Mouse (Mus musculus) embryonic facial prominence, embryonic 11.5 days (tissue): ENCODE results near the gene Ttc39b. TPM values are rescaled to one million over a fixed set of nuclear protein-coding genes. Genes with fewer than 3 reads are reported as not detected.
A peak's percentile ranks its signal among the peaks of the same experiment; 100 is the strongest.

ENCODE experiments used
- ATAC-seq: fragments of 200-750 bp; cut with Nextera tagmentation; replicated peaks from 2 replicates; pipeline ENCODE4 v1.8.0; 2017; ENCODE audit warnings: low read depth; ENCODE audit not compliant: insufficient number of reproducible peaks, low FRiP score, low TSS enrichment
- DNase-seq: peaks from one replicate; pipeline ENCODE4 v3.0.0-alpha.2; 2015; ENCODE audit warnings: low spot score
- H3K27ac ChIP-seq: fragments of 300-500 bp; sonication (generic); replicated peaks from 2 replicates; pipeline ENCODE4 v1.5.1; 2014; ENCODE audit warnings: mild to moderate bottlenecking, low read depth, low read length, control low read depth
- H3K27me3 ChIP-seq: fragments of 300-500 bp; sonication (generic); 2 replicates; pipeline ENCODE4 v1.6.1; 2014; ENCODE audit warnings: mild to moderate bottlenecking, low read length, moderate library complexity, mixed read lengths; ENCODE audit not compliant: control insufficient read depth, insufficient read depth
- H3K36me3 ChIP-seq: fragments of 300-500 bp; sonication (generic); replicated peaks from 2 replicates; pipeline ENCODE4 v1.6.1; 2014; ENCODE audit warnings: low read depth, mild to moderate bottlenecking, low read length, moderate library complexity, mixed read lengths; ENCODE audit not compliant: control insufficient read depth, insufficient read depth
- H3K4me1 ChIP-seq: fragments of 300-500 bp; sonication (generic); 2 replicates; pipeline ENCODE4 v1.6.1; 2014; ENCODE audit warnings: low read length, mixed read lengths; ENCODE audit not compliant: control insufficient read depth, insufficient read depth
- H3K4me2 ChIP-seq: fragments of 300-500 bp; sonication (generic); 2 replicates; pipeline ENCODE4 v1.6.1; 2014; ENCODE audit warnings: low read depth, mild to moderate bottlenecking, control low read depth, low read length, moderate library complexity
- H3K4me3 ChIP-seq: fragments of 300-500 bp; sonication (generic); 2 replicates; pipeline ENCODE4 v1.5.1; 2014; ENCODE audit warnings: low read depth, low read length, control low read depth
- H3K9ac ChIP-seq: fragments of 300-500 bp; sonication (generic); replicated peaks from 2 replicates; pipeline ENCODE4 v1.6.1; 2014; ENCODE audit warnings: mild to moderate bottlenecking, control low read depth, low read length
- H3K9me3 ChIP-seq: fragments of 300-500 bp; sonication (generic); replicated peaks from 2 replicates; pipeline ENCODE4 v1.6.1; 2016; ENCODE audit warnings: mild to moderate bottlenecking, low read length, inconsistent platforms, mixed read lengths; ENCODE audit not compliant: control insufficient read depth
- WGBS: fragments of 180-500 bp; shearing (Covaris S2); extraction: QIAGEN DNeasy Blood & Tissue Kit; methylation state at CpG from one replicate; pipeline ENCODE4 v1.1.7; 2014; 5-methylcytosine and 5-hydroxymethylcytosine counted together
- polyA plus RNA-seq: library from polyadenylated mRNA; unstranded; fragments of >200 nt; fragmentation: Nextera tagmentation; extraction: Ambion mirVana; gene quantifications from 2 replicates; pipeline ENCODE4 v1.2.1, GENCODE M21; 2014

Gene Ttc39b
- polyA plus RNA-seq, 1 experiment from 2014 or later = 3.1 TPM

DNA sequence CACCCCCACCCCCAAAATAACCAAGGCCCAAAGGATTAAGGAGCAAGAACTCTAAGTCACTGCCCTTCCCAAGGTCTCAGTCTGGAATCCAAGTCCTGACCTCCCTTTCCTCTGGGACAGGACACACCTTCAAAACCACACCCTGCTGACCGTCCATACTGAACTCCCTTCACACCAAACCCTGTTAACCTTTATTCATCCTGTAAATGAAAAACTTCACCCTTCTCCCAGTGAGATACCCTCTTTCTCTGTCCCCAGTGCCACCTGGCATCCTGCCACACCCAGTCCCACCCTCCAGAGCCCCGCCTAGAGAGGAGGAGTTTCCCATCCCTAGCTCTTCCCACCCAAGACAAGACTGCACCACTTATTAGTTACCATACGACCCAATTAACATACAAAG, 7.3 kb downstream of the Ttc39b start:
- Histone ChIP-seq H3K27ac (no peak overlapping the region), H3K36me3 (no peaks in the 10 kb centered on the region), H3K4me3 (no peak overlapping the region), H3K27me3 (no peaks in the 10 kb centered on the region), H3K9me3 (no peaks in the 10 kb centered on the region), H3K4me1 (no peaks in the 10 kb centered on the region), H3K9ac (no peak overlapping the region), H3K4me2 (no peak overlapping the region)
- DNase-seq (no peak), ATAC-seq (no peak)
- 73% methylated on average over 3 of the region's 3 CpGs for WGBS

DNA sequence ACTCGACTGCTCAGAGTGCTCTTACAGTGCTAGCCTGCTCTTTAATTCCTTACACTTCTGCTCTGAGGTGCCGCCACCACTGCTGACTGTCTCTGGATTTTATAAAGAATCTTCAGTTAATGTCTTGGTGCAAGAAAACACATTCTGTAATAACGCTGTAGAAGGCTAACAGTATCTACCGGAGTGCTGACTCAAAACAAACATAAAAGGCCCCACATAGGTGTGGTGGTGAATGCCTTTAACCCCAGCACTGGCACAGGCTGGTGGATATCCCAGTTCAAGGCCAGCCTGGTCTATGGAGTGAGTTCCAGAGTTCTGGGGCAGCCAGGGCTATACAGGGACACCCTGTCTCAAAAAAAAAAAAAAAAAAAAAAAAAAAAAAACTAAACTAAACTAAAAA, 8.1 kb downstream of the Ttc39b start:
- Histone ChIP-seq H3K4me3 (no peak overlapping the region), H3K36me3 (no peaks in the 10 kb centered on the region), H3K4me1 (no peaks in the 10 kb centered on the region), H3K27me3 (no peaks in the 10 kb centered on the region), H3K4me2 (no peak overlapping the region), H3K9ac (no peak overlapping the region), H3K9me3 (no peaks in the 10 kb centered on the region), H3K27ac (no peak overlapping the region)
- WGBS = 71% methylated on average over 4 of the region's 4 CpGs
- no peak for ATAC-seq
- no peak for DNase-seq

DNA sequence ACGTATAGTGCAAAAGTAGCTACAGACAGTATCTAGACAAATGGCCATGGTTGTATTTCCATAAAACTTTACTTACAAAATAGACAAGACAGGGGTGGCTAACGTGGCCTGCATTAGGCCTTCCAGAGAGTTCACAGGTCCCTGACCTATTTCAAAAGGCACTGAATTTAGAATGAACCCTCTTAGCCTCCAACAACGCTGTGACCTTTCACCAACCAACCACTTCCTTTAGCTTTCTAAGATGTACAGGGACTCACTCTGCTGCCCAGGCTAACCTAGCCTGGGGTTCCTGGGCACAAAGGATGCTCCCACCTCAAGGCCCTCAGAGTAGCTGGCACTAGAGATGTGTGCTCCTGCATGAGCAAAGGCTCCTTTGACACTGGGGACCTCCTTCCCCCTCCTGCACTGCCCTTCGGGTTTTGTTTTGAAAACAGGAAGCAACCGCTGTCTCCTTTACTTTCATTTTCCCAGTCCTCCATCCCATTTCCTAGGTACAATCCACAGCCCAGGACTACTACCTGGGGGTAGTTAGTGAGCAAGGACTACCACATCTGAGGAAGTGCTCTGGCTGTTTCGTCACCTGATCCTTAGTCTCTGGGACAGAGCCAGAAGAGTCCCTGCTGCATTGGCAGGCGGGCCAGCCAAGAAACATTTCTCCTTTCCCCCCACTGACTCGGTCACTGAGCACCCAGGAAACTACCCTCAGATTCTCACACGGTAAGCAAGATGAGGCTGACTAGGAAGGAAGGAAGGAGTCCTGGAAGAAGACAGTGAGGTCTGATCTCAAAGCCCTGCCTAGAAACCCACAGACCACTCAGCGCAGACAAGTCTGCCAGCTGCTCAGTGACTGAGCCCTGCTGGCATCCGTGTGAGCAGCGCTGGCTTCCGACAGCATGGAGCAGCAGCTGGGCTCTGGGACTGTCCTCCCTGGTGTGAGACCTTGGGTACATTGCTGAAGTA, 8.9 kb downstream of the Ttc39b start:
- H3K27ac ChIP-seq = no peak overlapping the region
- no peak overlapping the region for H3K9ac ChIP-seq
- H3K36me3 ChIP-seq = no peaks in the 10 kb centered on the region
- H3K27me3 ChIP-seq = no peaks in the 10 kb centered on the region
- no peaks in the 10 kb centered on the region for H3K9me3 ChIP-seq
- no peak overlapping the region for H3K4me2 ChIP-seq
- 50% methylated on average over 13 of the region's 13 CpGs for WGBS
- H3K4me3 ChIP-seq = no peak overlapping the region
- 0 out of 2 replicates have a peak, but pooled peaks have one; percentile 39 for ATAC-seq
- no peak for DNase-seq
- no peaks in the 10 kb centered on the region for H3K4me1 ChIP-seq

DNA sequence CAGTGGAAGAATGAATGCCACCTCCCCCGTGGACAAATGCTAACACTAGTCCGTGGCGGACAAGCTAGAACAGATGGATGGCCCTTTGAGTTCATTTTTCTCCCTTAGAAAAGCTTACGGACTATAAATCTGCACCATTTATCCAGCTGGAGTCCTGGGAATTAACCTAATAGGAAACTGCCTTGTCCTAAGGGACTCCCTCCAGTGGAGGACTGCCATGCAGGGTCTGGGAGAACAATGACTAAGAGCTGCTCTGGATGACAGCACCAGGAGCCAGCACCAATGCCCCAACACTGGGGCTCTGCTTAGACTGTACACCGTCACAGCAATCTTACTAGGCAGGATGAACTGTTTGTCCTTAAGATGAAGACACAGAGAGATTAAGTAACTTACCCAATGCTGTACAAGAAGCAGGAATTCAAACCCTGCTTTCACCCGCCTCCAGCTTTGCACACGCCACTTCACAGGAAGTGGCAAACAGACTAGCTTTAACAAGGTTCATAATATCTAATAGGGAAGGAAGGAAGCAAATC, 9.7 kb downstream of the Ttc39b start:
- H3K9me3 ChIP-seq = no peaks in the 10 kb centered on the region
- no peaks in the 10 kb centered on the region for H3K27me3 ChIP-seq
- no peak overlapping the region for H3K4me2 ChIP-seq
- ATAC-seq (no peak), DNase-seq (no peak)
- H3K4me3 ChIP-seq = no peak overlapping the region
- 83% methylated on average over 7 of the region's 7 CpGs for WGBS
- H3K9ac ChIP-seq = no peak overlapping the region
- no peaks in the 10 kb centered on the region for H3K36me3 ChIP-seq
- H3K27ac ChIP-seq = no peak overlapping the region
- no peaks in the 10 kb centered on the region for H3K4me1 ChIP-seq

DNA sequence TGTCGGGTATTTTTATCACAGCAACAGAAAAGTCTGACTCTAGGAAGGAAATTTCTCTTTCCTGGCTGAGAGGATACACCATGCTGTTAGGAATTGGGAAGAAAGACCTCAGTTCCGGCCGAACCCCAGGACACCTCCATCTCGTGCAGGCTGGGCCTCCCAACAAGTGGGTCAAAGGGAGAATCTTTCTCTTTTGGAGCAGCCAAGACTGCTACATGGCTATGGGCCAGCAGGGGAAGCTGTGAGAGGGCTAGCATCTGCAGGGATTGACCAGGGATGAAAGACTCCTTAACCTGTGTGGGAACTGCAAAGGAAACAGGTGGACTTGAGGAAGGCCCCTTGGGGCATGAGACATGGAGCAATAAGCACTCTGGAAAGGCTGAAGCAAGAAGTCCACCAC, 11.7 kb downstream of the Ttc39b start:
- Histone ChIP-seq H3K9me3 (no peaks in the 10 kb centered on the region), H3K4me2 (no peak overlapping the region), H3K27me3 (no peaks in the 10 kb centered on the region), H3K4me1 (no peaks in the 10 kb centered on the region), H3K27ac (no peak overlapping the region), H3K9ac (no peak overlapping the region), H3K4me3 (no peak overlapping the region), H3K36me3 (no peaks in the 10 kb centered on the region)
- DNase-seq = no peak
- ATAC-seq = no peak
- WGBS = 78% methylated on average over 4 of the region's 4 CpGs

DNA sequence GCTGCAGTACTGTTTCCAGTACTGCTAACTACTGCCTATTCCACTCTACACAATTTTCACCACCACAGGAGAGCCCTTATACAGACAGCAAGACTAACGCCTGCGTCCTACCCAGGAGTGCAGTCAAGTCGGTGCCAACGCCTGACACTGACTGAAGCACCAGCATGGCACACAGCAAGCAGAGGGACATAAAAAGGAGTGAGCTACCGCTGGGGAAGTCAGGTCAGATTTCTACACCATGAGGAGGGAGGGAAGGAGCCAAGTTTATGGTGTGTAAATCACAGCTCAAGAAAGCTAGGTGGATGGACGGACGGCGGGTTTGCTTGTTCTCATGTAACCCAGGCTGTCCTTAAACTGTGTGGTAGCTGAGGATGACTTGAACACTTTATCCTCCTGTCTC, 12.6 kb downstream of the Ttc39b start:
- 82% methylated on average over 8 of the region's 8 CpGs for WGBS
- Histone ChIP-seq H3K27me3 (no peaks in the 10 kb centered on the region), H3K27ac (no peak overlapping the region), H3K4me2 (no peak overlapping the region), H3K4me3 (no peak overlapping the region), H3K4me1 (no peaks in the 10 kb centered on the region), H3K36me3 (no peaks in the 10 kb centered on the region), H3K9ac (no peak overlapping the region), H3K9me3 (no peaks in the 10 kb centered on the region)
- ATAC-seq = no peak
- DNase-seq = no peak

DNA sequence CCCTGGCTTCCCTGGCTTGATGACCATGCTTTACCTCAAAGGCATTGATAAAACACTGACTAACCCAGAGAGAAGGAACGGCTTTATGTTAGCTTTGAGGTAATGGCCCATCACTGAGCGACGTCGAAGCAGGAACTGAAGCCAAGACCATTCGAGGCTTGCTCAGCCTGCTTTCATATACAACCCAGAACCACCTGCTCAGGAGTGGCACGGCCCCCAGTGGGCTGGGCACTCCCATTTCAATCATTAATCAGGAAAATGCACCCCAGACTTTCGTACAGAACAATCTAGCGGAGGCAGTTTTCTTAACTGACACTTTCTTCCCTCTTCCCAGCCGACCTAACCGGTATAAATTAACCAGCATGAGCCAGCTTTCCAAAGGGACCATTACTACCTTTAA, 13.1 kb downstream of the Ttc39b start:
- whole genome bisulfite sequencing = 91% methylated on average over 10 of the region's 10 CpGs
- Histone ChIP-seq H3K4me3 (no peak overlapping the region), H3K4me1 (no peaks in the 10 kb centered on the region), H3K36me3 (no peaks in the 10 kb centered on the region), H3K4me2 (no peak overlapping the region), H3K27ac (no peak overlapping the region), H3K9me3 (no peaks in the 10 kb centered on the region), H3K9ac (no peak overlapping the region), H3K27me3 (no peaks in the 10 kb centered on the region)
- ATAC-seq = no peak
- no peak for DNase-seq

DNA sequence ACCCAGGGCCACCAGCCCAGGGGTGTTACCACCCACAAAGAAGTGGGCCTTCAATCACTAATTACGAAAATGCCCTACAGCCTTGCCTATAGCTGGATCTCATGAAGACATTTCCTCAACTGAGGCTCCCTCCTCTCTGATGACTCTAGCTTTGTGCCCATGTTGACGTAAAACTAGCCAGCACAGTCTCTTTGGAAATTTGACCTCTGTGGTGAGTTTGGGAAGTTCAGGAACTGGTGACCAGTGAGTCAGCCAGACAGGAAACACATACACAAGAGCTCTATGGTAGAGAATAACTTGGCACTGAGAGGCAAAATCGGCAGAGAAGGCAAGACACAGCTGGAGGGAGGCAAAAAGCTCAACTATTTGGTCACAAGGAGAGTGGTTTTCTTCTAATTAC, 15.1 kb downstream of the Ttc39b start:
- Histone ChIP-seq H3K4me2 (no peak overlapping the region), H3K27ac (no peak overlapping the region), H3K9me3 (no peaks in the 10 kb centered on the region), H3K4me1 (no peaks in the 10 kb centered on the region), H3K27me3 (no peaks in the 10 kb centered on the region), H3K4me3 (no peak overlapping the region), H3K9ac (no peak overlapping the region), H3K36me3 (no peaks in the 10 kb centered on the region)
- WGBS = 70% methylated on average over 3 of the region's 3 CpGs
- no peak for ATAC-seq
- no peak for DNase-seq
